Mouse (Mus musculus) lung, adult 10 weeks (tissue): ENCODE results near the gene Plpp7. TPM values are rescaled to one million over a fixed set of nuclear protein-coding genes. Genes with fewer than 3 reads are reported as not detected.

Experiments
- polyA plus RNA-seq: library from polyadenylated mRNA; stranded (reverse); fragments of 350-450 nt; fragmentation: Illumina TruSeq; extraction: RNeasy Lipid Tissue Mini Kit (QIAGEN cat#74804); gene quantifications from one replicate; pipeline ENCODE4 v1.2.3, GENCODE M21; 2014; ENCODE audit warnings: low read depth, low replicate concordance; ENCODE audit not compliant: insufficient read depth

The Plpp7 gene
- polyA plus RNA-seq = 2.3 TPM

DNA sequence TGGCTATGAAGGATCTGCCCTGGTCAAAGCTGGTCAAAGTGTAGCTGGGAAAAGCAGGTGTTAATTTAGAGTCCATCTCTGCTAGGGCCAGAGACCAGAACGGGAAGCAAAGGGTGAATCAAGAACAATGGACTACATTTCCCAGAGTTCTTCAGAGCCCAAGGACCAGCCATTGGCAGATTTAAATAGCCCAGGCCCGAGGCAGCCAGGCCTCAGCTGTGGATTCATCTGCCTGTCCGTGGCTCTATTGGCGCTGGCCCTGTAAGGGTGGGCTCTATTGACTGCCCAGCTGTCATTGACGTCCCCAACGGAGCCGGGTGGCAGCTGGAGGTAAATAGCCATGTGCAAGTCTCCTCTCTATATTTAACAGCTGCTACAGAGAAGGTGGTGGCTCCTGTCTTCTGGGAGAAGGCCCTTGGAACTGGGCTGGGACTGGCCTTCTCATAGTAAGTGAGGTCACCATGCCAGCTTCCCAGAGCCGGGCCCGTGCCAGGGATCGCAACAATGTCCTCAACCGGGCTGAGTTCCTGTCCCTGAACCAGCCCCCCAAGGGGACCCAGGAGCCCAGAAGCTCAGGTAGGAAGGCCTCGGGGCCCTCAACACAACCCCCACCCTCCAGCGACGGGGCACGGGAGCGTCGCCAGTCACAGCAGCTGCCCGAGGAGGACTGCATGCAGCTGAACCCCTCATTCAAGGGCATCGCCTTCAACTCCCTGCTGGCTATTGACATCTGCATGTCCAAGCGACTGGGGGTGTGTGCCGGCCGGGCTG lies at the start of gene Plpp7:
TSS of gene Plpp7 (plus strand) at position 178 of the 771 bp plus-strand sequence.

DNA sequence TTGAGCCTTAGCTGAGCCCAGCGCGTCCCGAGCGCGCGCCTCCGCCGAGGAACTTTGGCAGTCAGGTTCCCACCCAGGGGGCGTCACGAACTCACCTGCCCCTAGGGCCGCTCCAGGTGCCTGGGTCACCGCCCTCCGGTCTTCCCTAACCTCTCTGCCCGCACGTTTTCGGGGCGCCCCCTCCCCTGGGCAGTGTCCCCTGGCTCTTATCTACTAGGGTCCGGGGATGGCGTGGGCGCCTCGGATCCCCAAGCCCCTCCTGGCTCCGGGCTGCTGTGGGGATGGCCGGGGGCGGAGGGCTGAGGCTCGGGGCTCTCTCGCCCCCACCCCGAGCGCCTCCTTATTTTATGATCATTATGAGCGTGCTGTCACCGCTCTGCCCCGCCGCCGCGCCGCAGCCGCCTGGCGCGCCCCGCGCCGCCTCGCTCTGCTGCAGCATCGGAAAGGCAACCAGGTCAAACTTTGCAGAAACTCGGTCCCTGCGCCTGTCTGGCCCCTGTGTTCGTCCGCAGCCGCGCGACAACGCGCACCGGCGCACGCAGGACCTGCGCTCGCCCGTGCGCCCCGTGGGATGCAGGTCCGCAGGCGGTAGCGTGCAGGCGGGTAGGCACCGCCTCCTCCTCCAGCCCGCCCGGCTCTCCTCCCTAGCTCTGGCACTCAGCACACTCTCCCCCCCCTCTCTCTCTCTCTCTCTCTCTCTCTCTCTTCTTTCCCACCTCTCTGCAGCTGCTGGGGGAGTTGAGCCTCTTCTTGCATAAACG lies 11.0 kb upstream of the Plpp7 start, which contains the start of gene Fam78a:
TSS of gene Fam78a (minus strand) at position 747 of the 761 bp plus-strand sequence.

DNA sequence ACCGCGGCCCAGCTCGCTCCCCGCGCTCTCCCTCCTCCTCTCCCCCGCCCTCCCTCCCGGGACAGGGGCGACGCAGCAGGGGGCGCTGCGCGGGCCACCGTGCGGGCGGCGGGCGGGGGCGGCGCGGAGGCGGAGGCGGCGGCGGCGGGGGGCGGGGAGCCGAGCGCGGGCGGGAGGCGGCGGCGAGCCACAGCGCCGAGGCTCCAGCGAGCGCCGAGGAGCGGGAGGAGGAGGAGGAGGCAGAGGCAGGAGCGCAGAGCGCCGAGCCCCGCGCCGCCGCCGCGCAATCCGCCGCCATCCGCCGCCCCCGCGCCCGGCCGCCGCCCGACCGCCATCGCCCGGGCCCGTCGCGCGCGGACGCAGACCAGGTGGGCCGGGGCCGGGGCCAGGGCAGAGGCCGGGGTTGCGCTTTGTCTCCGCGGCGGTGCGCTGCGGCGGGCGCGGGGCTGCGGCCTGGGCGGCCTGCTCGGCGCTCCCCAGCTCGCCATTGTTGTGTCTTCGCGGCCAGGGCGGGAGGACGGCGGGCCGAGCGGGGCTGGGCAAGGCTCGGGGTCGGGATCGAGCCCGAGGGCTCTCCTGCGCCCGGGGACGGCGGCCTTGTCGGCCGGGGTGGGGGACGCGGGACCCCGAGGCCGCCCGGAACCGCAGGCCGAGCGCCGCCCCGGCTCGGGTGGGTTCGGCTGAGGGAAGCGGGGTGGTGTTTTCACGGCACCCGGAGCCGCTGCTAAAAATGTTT lies 55.8 kb downstream of the Plpp7 start, which contains the start of gene Prrc2b:
TSS of gene Prrc2b (plus strand) at position 159 of the 736 bp plus-strand sequence.

Other genes with a start within 250 kb of the Plpp7 start
- not detected for gene Fibcd1, start 249.5 kb upstream of the Plpp7 start, polyA plus RNA-seq
- gene Lamc3, start 208.2 kb upstream of the Plpp7 start, polyA plus RNA-seq = 2.5 TPM
- gene Aif1l, start 145.4 kb upstream of the Plpp7 start, polyA plus RNA-seq = 2.1 TPM
- gene Nup214, start 121.1 kb upstream of the Plpp7 start, polyA plus RNA-seq = 16.7 TPM
- gene Fam78a, start 10.7 kb upstream of the Plpp7 start, polyA plus RNA-seq = 4.3 TPM
- gene Prrc2b, start 55.6 kb downstream of the Plpp7 start, polyA plus RNA-seq = 20.5 TPM
- 5.7 TPM for gene Pomt1, start 141.1 kb downstream of the Plpp7 start, polyA plus RNA-seq
- gene Uck1, start 164.6 kb downstream of the Plpp7 start, polyA plus RNA-seq = 37.9 TPM
- 22.7 TPM for gene Golga2, start 191.9 kb downstream of the Plpp7 start, polyA plus RNA-seq
- gene Swi5, start 192.5 kb downstream of the Plpp7 start, polyA plus RNA-seq = 323 TPM